Mouse (Mus musculus): ENCODE measurements around the gene Pmm2. TPM values are rescaled to one million over a fixed set of nuclear protein-coding genes. Genes with fewer than 3 reads are reported as not detected.

Gene Pmm2
- polyA plus RNA-seq, 3 experiments from 2014 or later, result 89.9 to 115 (median 99.3) TPM

DNA sequence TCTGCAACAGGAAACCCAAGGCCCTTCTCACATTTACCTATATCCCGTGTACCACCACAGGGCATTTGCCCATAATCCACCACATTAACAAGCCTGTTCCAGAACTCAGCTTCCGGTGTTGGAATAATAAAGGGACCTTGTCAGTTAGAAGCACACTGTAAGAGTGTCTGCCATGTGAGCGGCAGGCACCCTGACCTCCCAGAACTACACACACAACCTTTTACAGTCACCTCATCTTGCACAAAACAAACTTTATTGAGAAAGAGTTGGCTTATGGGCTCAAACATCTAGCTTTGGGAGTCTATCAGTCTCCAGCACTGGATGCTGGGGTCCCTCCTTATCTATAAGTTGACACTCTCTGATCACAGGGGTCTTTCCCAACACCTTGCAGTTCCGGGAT is 20.9 kb downstream of the Pmm2 start:
- no peak for ATAC-seq

DNA sequence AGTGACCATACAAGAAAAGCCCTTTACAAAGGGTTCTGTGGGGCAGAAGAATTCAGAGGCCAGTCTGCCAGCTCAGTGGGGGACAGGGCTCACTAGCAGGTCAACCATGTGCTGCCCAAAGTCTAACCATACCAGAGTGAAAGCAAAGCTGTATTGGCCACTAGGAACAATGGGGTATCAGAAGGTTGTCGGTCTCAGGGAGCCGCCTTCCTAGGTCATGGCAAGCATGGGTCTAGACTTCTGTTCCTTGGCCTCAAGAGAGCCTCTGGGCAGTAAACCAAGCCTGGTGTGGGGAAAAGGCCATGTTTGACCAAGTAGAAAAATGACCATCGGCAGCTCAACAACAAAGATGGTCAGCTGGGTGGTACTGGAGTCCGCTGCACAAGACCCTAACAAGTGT is 21.3 kb downstream of the Pmm2 start:
- ATAC-seq, result no peak

DNA sequence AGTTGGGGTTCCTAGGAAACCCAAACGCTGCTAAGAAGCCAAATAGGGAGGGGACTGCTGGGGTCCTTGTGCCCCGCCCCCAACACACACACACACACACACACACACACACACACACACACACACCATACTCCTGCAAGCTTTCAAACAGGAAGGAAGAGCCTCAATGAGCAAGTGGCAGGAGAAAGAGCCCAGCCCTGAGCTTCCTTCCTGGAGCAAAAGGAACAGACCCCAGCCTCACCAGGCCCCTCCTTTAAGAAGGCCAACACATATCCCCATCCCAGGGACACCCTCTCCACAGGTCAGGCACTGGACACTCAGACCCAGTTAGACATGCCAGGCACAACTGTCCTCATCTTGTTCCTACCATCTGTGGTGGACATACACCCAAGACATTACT is 25.5 kb downstream of the Pmm2 start:
- ATAC-seq, result no peak

DNA sequence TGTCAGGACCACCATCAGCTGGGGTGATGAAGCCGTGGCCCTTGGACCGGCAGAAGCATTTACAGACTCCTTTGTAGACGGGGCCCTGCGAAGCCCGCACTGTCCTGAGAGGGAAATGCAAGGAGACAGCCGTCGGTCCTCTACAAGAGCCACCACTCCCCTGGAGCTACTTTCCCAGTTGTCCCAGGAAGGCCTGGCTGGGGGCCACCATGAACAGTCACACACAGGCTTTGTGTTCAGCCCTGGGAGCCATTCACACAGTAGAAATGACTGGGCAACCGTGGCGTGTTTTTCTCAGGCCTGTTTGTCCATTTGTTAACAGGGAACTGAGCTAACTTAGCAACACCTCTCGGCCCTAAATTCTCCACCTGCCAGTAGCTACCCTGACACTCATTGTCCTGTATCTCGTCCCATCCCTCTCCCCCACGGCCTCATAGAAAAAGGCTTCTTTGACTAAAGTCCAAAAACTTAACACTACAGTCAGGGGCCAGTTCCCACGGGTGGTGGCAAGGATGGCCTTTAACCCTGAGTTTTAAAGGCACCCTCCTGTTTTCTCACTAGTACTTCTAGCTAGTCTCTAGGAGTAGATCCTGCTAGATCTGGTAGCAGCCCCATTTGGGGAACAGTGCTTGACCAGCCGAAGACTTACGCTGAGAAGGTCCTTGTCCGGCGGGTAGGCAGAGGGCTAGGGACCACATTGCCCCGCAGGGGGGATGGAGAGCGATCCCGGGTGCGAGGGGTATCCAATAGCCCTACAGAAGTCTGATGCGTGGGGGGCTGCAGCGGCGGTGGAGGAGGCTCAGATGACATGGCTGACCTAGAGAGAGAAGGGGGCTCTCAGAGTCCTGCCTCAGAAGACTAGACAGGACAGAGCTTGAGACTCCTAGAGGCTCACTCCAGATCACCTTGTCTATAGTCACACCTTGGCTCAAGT is 26.4 kb downstream of the Pmm2 start:
- no peak for ATAC-seq

DNA sequence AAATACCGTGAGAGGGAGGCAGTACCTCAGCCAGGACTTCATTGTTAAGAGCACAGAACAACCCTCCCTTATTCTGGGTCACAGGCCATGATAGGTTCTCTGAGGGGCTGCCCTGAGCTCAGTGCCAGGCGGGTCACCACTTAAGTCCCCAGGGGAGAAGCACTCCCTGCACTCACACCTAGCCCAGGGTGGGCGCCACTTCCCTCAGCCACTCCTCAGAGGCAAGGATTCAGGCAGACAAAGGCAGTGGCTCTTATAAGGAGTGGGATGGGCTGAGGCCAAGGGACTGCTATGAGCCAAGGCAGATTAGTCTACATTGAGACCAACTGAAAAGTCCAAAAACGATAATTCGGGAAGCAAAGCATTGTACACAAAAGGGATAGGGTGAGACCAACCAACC is 27.9 kb downstream of the Pmm2 start:
- ATAC-seq, result no peak

DNA sequence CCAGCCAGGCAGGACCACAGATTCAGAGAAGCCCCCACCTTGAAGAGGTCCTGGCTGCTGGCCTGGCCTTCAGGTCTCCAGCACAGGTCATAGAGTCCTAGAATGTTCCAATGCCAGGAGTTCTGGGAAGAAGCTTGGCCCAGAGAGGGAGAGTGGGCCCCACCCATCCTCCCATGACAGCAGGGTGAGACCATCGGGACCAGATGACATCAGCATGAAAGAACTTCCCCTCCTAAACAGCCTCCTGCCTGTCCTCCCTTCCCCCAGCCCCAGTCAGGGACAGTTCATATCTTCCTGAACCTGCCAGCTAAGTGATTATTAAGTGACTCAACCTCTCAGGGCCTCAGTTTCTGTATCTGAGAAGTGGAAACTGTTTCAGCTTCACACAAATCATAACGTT is 29.0 kb downstream of the Pmm2 start:
- no peak for ATAC-seq

DNA sequence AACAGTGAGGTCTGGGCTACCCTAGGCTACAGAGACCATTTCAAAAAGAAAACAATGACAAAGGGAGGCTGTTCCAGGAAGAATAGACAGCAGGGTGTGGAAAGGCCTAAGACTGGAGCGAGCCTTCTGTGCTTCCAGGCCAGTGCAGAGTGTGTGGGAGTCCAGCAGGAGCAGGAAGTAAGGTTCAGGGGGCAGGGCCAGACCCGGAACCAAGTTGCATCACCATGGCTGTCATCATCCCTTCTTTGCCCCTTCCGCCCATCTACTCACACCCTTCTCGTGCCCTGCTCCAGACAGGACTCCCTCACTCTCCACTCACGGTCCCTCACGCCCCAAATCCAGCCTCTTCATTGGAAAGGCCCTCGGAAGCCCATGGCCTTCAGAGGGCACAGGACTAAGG is 29.8 kb downstream of the Pmm2 start:
- no peak for ATAC-seq

DNA sequence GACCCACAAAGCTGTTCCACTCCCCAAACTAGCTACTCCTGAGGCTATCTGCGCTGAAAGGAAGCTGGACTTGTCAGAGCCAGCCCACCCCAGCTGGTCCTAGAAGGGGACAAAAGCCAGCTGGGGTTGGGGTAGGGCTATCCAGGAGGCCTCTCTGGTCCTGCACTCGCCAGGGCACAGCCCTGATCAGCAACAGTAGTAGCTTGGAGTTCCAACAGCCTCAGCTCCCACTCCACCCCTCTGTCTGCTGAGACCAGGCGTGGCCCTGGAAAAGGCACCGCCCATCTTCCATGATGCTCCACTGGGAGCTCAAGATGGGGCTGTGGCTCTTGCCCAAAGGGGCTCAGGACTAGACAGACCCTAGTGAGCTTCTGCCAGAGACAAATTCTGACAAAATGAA is 30.3 kb downstream of the Pmm2 start:
- no peak for ATAC-seq

DNA sequence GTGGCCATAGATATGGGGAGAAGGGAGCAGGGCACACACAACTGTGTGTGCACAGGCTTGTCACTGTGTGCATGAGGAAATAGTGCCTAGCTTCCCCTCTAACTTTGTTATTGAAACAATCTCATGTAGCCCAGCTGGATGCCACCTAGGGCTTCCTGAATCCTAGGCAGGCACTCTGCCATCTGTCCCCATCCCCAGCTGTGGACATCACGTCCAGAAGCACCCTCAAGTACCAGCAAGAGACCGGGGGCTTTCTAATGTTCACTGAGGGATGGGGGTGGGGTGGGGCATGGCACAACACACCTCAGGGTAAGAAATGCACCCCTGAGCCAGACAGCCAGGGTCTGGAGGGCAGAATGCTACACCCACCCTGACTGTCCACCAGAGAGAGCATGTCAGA is 30.9 kb downstream of the Pmm2 start:
- ATAC-seq, result no peak

DNA sequence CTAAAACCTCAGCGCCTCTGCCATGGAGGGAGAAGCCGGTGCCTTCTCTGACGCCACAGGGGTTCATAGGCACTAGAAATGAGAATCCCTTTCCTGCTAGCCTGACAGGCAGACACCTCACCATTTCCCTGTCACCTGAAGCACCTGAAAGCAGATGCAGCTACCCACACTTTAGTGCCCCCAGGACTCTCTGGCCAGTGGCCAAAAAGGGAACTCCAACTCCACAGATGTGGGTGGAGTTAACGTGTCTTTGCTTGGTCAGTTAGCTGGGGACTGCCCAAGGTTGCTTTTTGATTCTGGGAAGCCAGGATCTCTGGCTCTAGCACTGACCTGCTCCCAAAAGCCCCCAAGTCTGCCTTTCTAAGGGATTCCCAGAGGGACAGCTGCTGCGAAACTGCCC is 32.0 kb downstream of the Pmm2 start:
- ATAC-seq, result no peak

DNA sequence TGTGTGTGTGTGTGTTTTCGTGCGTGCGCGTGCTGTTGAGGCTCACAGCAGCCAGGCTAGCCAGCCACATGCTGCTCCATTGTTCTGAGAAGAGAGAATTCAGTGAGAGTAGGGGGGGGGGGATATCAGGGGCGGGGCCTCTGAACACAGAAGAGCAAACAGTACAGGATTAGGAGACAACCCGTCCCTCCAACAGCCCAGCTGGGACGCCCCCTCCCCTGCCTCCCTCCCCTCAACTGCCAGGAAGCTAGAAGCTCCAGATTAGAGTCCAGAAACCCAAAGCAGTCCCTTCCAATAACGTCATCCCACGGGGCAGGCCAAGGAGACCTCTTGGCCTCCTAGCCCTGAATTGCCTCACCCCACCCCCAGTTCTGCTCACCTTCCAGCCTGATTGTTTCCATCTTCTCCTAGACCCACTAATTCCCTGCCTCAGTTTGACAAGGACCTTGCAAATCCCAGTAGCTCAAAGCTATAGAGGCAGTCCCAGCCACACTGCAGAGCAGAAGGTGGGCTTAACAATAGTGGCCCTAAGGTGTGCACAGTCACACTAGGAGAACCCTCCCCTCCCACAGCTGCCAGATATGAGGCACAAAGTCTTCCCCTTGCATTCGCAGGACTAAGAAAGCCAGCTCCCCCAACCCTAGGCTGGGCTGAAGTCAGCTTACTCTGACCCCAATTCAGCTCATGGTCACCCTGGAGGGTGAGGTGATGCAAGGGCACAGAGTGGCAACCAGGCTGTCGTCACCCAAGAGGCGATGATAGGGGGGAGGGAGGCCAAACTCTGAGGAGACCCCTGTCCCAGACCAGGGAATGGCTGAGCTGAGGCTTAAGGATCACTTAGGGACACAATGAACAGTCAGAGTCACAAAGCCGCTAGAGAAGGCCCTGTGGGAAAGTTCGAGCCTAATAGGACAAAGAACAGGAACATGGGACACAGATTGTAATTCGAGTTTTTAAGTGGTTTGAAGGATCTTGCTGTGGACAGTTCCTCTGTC is 32.9 kb downstream of the Pmm2 start:
- no peak for ATAC-seq

DNA sequence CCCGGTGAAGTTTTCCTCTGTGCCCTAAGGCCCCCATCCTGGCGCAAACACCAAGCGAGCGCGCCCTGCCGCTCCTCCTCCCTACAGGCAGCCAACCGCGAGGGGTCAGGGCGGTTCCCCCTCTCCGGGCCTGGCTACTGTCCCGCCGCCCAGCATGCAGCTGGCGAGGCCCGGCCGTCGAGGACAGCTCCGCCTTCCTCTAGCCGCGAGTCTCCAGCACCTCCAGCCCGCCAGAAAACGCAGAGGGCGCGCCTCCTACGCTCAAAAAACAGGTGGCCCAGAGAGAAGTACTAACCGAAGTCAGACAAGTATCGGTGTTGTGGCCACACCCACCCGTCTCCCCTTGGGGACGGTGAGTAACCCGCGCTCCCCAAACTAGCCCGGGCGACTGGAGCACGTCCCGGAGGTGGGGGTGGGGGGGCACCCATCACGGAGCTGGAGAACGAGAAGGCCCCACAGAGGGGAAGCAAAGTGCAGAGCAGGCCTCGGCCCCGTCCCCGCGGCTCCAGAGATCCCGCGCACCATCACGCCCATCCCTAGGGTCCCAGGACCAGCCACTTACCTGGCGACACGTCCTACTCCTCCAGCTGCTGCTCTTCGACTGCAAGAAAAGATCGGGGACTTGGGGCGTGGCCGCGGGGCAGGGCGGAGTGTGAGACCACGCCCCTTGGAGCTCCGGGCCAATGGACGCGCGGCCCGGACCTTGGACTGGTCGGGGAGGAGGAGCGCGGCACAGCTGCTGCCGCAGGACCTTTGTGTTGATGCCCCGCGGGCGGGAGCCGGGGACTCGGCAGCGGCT is 34.3 kb downstream of the Pmm2 start, which contains the start of gene Carhsp1:
Gene Carhsp1 (minus strand): TSS at position 605 of the 799 bp plus-strand sequence.
- ATAC-seq, result peak; percentile 85

DNA sequence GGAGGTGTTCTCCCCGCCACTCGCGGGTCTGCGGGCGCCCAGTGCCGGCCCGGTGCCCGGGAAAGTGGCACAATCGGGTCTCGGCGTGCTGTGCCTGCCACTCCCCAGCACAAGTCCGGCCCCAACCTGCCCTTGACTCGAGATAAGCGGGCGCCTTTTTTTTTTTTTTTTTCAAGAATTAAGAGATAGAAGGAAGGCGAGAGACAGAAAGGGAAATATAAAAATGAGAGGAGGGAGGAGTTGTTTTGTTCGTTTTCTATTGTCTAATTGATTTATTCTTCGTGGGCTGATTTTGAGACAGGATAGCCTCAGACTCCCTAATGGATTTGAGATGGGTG is 34.8 kb downstream of the Pmm2 start:
- no peak for ATAC-seq

DNA sequence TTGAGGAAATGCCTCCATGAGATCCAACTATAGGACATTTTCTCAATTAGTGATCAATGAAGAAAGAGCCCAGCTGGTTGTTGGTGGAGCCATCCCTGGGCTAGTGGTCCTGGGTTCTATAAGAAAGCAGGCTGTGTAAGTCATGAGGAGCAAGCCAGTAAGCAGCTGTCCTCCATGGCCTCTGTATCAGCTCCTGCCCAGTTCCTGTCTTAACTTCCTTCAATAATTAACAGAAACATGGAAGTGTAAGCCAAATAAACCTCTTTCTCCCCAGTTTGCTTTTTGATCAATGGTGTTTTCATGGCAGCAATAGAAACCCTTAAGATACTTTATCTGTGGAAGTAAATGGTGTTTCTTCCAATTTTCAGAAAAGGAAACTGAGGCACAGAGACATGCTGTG is 35.3 kb downstream of the Pmm2 start:
- ATAC-seq, result no peak

DNA sequence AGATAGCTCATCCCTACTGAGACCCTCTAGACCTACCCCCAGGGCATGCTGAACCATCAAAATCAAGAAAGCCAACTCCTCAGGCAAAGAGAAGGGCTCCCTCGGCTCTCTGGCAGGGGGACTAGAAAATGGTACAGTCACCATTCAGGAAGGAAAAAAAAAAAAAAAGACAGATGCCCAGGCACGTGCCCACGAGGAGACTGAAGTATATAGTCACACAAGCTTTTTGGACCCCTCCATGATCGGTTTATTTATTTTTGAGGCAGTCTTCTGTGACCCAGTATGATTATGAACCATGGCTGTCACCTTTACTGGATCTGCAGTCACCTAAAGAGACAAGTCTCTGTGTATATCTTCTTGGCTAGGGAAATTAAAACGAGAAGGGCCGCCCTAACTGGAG is 35.9 kb downstream of the Pmm2 start:
- ATAC-seq, result no peak

DNA sequence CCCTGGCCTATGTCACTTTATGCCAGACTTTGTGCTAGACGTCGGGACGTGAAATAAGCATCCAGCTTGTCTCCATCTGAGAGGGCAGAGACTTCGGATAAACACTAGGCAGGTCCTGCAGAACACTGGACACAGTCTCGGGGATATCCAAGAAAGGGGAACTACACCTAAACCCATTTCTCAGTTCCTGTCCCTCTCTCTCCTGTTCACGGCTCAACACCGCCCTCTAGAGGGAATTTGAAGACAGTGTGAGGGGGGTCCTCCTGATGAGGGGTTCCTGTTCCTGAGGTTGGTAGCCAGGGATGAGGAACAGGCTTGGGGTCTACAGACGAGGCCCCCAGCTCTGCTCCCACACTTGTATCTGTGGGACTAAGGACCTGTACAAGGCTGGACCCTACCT is 36.7 kb downstream of the Pmm2 start:
- peak; percentile 27 for ATAC-seq

DNA sequence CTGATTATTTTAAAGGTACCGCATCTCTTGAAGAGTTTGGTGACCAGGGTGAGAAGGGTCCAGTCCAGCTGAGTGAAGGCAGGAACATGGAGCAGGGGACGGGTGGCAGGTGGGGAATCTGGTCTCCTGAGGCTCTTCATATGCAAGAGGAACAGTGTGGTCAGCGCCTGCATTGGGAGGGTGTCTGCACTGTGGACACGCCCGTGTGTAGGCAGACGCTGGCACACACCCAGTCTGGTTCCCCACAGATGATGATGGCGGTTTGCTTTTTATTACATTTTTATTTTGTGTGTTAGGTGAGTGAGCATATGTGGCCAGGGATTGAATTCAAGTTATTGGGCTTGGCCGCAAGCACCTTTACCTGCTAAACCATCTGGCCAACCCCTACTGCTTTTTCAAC is 38.1 kb downstream of the Pmm2 start:
- no peak for ATAC-seq

DNA sequence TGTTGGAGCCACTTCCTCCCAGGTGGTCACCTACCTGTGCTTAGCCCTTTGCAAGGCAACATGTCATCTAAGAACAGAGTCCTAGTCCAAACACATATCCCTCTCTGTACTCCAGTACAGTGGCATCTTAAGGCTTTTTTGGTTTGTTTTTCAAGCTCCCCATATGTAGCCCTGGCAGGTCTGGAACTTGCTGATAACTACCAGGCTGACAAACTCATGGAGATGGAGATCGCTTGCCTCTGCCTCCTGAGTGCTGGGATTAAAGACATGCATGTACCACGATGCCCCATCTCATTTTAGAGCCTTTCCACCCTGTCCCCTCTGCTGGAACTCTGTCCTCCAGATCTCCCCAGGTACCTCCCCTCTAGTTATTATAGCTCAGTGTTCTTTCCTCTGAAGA is 38.8 kb downstream of the Pmm2 start:
- ATAC-seq, result no peak

DNA sequence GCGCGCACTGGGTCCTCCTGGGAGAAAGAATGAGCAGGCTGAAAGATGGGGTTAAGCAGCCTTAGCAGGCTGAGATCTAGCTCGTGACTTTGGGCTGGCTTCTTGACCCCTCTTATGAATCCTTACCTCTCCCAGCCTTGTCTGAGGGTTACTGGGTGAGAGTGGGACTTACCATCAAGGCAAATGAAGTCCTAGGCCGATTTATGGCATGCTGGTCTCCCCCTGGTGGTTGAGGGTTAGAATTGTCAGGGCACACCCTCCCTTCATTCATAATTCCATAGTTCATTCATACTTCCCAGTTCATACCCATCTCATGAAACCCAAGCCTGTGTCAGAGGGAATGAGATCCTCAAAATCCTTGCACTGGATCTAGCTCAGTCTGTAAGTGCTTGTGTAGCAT is 39.3 kb downstream of the Pmm2 start:
- ATAC-seq, result peak; percentile 23

DNA sequence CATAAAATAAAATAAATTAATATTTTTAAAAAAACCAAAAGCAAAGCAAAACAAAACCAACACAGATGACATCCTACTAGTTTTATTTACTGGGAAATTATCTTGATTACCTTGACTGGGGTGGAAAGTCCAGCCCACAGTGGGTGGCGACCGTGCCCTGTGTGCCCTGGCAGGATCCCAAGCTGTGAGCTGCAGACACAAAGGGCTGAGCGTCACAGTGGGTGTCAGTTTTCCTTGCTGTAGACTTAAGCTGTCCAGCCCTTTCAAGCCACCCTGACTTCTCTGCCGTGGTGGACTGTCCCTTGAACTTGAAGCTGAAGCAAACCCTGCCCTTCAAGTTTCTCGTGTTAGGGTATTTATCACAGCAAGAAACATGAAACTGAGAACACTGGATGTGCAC is 40.6 kb downstream of the Pmm2 start:
- ATAC-seq, result no peak

DNA sequence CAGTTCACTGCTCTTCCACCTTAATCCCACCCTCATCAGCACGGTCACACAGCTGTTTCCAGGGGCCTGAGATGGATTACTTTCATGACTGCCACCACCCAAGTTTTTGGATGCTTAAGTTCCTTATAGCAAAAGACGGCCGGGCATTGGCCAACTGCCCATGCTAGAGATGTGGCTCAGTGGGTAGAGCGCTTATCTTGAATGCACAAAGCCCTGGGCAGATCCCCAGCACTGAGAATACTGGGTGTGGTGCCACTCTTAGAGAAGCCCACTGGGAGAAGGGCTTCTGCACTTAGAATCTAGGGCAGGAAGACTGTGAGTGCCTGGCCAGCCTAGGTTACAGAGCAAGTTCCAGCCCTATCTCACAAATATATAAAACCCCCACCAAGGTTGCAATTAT is 41.2 kb downstream of the Pmm2 start:
- ATAC-seq, result no peak

DNA sequence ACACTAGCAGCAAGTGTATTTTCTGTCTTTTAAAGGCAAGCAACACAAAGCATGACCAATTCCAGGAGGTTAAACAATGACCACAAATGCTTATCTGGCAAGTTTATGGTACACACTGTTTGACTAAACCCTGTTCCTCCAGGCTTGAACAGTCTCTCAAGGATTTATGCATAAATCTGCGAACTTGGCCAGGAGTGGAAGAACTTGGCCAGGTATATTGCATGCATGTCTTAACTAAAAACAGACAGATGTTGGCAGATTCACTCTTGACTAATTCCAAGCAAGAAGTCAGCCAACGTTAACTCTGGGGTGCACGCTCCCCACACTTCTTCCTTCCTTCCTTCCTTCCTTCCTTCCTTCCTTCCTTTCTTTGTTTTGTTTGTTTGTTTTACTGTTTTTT is 42.3 kb downstream of the Pmm2 start:
- no peak for ATAC-seq

DNA sequence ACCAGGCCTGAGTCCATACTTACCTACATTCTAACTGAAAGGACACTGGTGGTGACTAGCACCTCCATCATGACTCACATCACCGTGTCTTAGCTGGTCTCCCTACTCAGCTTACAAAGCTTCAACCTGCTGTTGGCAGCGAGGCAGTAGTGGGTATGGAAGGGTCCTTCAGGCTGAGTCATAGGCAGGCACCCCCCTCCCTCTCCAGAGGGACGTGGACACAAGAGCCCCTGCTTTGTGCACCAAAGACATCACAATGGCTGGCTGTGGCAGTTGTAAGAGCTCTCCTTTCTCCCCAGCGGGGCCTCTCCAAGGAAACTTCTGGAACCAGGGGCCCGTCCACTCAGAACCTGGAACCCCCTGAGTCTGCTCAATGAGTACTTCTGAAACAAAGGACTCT is 43.0 kb downstream of the Pmm2 start, which contains the start of gene Gm5767:
Gene Gm5767 (plus strand): TSS at position 301 of the 400 bp plus-strand sequence.
- no peak for ATAC-seq
